Comparison of ENCODE assay signal across 8 mouse cellular contexts in the genomic region with DNA sequence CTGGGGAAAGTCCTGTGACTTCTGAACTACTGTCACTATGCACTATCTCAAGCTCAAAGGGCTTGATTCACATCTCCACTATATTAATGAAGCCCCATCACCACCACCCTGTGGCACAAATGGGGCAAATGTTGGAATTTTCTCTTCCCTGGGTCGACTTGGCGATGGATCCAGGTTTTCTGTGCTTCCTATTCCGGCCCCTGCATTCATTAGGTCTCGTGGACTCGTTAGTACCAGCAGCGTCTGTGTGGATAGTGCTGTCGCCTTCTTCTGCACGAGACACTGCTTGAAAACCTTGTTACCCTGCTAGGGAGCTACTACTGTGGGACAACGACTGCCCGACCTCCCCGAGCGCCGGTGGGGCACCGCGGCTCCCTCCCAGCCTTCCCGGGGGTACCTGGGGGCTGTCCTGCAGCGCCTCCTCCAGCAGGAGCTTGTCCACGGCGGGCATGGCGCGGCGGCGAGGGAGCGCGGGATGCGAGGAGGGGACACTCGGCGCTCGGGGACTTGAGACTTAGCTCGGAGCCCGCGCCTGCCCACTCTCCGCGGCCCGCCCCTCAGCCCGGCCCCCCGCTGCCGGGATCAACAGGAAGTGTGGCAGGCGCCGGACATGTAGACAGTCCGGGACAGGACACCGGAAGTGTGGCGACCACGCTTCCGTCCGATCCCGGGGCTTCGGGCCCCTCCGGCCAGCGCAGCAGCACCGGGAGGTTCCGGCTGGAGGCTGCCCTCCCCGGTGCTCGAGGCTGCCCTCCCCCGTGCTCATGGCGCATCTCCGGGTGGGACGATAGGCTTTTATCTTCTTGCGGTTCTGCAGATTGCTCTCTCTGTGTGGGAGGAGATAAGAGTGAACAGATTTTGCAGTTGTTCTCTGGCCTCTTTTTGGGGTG. TPM values are rescaled to one million over a fixed set of nuclear protein-coding genes. Genes with fewer than 3 reads are reported as not detected.
DNase-seq lines count a peak whose midpoint lies in the region; ATAC-seq lines count a peak whose summit lies in the region.

A gene (minus strand): TSS at position 608 of the 890 bp plus-strand sequence.

- no peaks in the 10 kb centered on the region for H3K36me3 ChIP-seq in midbrain, embryonic 11.5 days (ENCODE audit: control insufficient read depth, insufficient read depth, low read length)

- WGBS in midbrain, embryonic 11.5 days: under 1% methylated on average over 58 of the region's 59 CpGs

- H3K4me2 ChIP-seq in midbrain, embryonic 11.5 days: peak within 1 kb of the TSS; percentile 73

- H3K9me3 ChIP-seq in midbrain, embryonic 11.5 days (ENCODE audit: control insufficient read depth, low read length): no peaks in the 10 kb centered on the region

- peak; percentile 95 for DNase-seq in adrenal gland, adult 8-10 months
- DNase-seq in embryo, embryonic 11.5 days (ENCODE audit: low read depth, low spot score): peak; percentile 75
- DNase-seq in kidney, adult 11 months: peak; percentile 95
- DNase-seq in left cerebral cortex, postnatal 4 days: peak; percentile 96
- DNase-seq in midbrain, embryonic 11.5 days (ENCODE audit: low spot score, missing footprints): peak; percentile 98
- peak; percentile 82 for DNase-seq in right cerebral cortex, postnatal 4 days
- peak; percentile 91 for DNase-seq in yolk sac, embryonic 10.5 days (ENCODE audit: low spot score)

- peaks cover 10% of the 10 kb centered on the region for H3K4me1 ChIP-seq in midbrain, embryonic 11.5 days (ENCODE audit: control insufficient read depth, insufficient read depth, low read length)

- intact Hi-C loops in left cerebral cortex, postnatal 4 days (cut with DNase I): no loop called here

- ATAC-seq in granulocyte monocyte progenitor cell, adult 5-6 weeks (replicated peaks; ENCODE audit: poor library complexity, severe bottlenecking): peak; percentile 79
- peak; percentile 98 for ATAC-seq in midbrain, embryonic 11.5 days (ENCODE audit: low FRiP score)

- peak within 1 kb of the TSS; percentile 82 for H3K9ac ChIP-seq in midbrain, embryonic 11.5 days (ENCODE audit: low read length)

- 0 out of 2 replicates have a peak within 1 kb of the TSS, but pooled peaks have one; percentile 12 for H3K27ac ChIP-seq in midbrain, embryonic 11.5 days (ENCODE audit: low read depth, low read length)

- H3K27me3 ChIP-seq in midbrain, embryonic 11.5 days (ENCODE audit: control insufficient read depth, insufficient read depth, low read length): no peaks in the 10 kb centered on the region

- peak within 1 kb of the TSS; percentile 73 for H3K4me3 ChIP-seq in midbrain, embryonic 11.5 days (ENCODE audit: low read depth, low read length)

RNA-seq across cellular contexts. Expression of the gene that starts here (rescaled TPM):
- total RNA-seq in adrenal gland, adult 8-10 months (2022): 100 to 1,000 TPM in 3 of 4 experiments, 10 to 100 TPM in 1; 86.1 to 199 (median 103) TPM
- 14.6 and 28.9 TPM in 2 replicates for total RNA-seq in granulocyte monocyte progenitor cell, adult 5-6 weeks (2014; fragmentation: Nextera tagmentation)
- 21.8 and 32.1 TPM in 2 replicates for total RNA-seq in granulocyte monocyte progenitor cell, adult 5-6 weeks (2017)
- 10 to 100 TPM; 35.9 to 38.8 TPM for total RNA-seq in left cerebral cortex, postnatal 4 days (2021)
- 28.2 and 28.7 TPM in 2 replicates for polyA plus RNA-seq in midbrain, embryonic 11.5 days (2014; fragmentation: Nextera tagmentation; extraction: Ambion mirVana)

Comparison
In these comparisons a context has a peak if more than half of its experiments do, and no peak if none do; other contexts are left out.
1. Peak in every context shown above with its lines: DNase-seq, ATAC-seq, H3K4me3 ChIP-seq and H3K27ac ChIP-seq.